Mouse (Mus musculus) kidney, postnatal 25 days (tissue): ENCODE results near the gene Sapcd1.

ENCODE experiments used
- DNase-seq, 2 experiments: peaks; one replicate each; pipeline ENCODE4 v3.0.0; 2021; ENCODE audit warnings: mixed read lengths in 2 of 2

Sapcd1 gene

GRCm38 (mm10) chr17:35027277-35028068 lies at the start of gene Sapcd1:
Gene Sapcd1, minus strand, starts transcription at chr17:35028016.
- peak in 1 of 2 experiments; percentile 33 for DNase-seq

GRCm38 (mm10) chr17:35077285-35077684 lies 49.5 kb upstream of the Sapcd1 start:
- DNase-seq, result no peak

GRCm38 (mm10) chr17:35076507-35077176 lies 48.8 kb upstream of the Sapcd1 start, which contains the start of gene Ly6g6e:
Gene Ly6g6e, plus strand, starts transcription at chr17:35076902.
- no peak for DNase-seq

- DNase-seq, result no peak
These were observed 46.3 kb upstream of the Sapcd1 start for GRCm38 (mm10) chr17:35074097-35074496.

GRCm38 (mm10) chr17:35071454-35071853 lies 43.6 kb upstream of the Sapcd1 start:
- peak in 1 of 2 experiments; percentile 59 for DNase-seq

GRCm38 (mm10) chr17:35070556-35071229 lies 42.9 kb upstream of the Sapcd1 start:
- no peak for DNase-seq

GRCm38 (mm10) chr17:35068213-35068914 lies 40.5 kb upstream of the Sapcd1 start:
- no peak for DNase-seq

- DNase-seq, result no peak
These were observed 38.3 kb upstream of the Sapcd1 start, which contains the start of gene Mpig6b for GRCm38 (mm10) chr17:35066084-35066483. Gene Mpig6b, minus strand, starts transcription at chr17:35066184.

- DNase-seq, result peak; percentile 77 to 88
These were observed 37.4 kb upstream of the Sapcd1 start, which contains the start of gene Ly6g6c for GRCm38 (mm10) chr17:35064951-35065947. Gene Ly6g6c, plus strand, starts transcription at chr17:35065388.

GRCm38 (mm10) chr17:35064378-35064877 lies 36.6 kb upstream of the Sapcd1 start:
- no peak for DNase-seq

GRCm38 (mm10) chr17:35063466-35063865 lies 35.6 kb upstream of the Sapcd1 start:
- no peak for DNase-seq

GRCm38 (mm10) chr17:35061299-35061698 lies 33.5 kb upstream of the Sapcd1 start:
- DNase-seq, result peak in 1 of 2 experiments; percentile 23

GRCm38 (mm10) chr17:35060737-35061297 lies 33.0 kb upstream of the Sapcd1 start:
- DNase-seq, result peak; percentile 47 to 58

GRCm38 (mm10) chr17:35060071-35060470 lies 32.3 kb upstream of the Sapcd1 start:
- DNase-seq, result peak in 1 of 2 experiments; percentile 50

GRCm38 (mm10) chr17:35058911-35059892 lies 31.4 kb upstream of the Sapcd1 start, which contains the start of gene Ddah2:
Gene Ddah2, plus strand, starts transcription at chr17:35059035.
- peak; percentile 93 to 95 for DNase-seq

GRCm38 (mm10) chr17:35058316-35058715 lies 30.5 kb upstream of the Sapcd1 start:
- DNase-seq, result no peak

- DNase-seq, result no peak
These were observed 29.3 kb upstream of the Sapcd1 start for GRCm38 (mm10) chr17:35057090-35057489.

GRCm38 (mm10) chr17:35055691-35056495 lies 28.1 kb upstream of the Sapcd1 start:
- peak in 1 of 2 experiments; percentile 51 for DNase-seq
